Mouse (Mus musculus) G1E (cell line): ENCODE measurements around the gene Gm12216.
"Not testable (repeated sequence)": the region's sequence is repeated elsewhere in the genome, so short reads cannot be mapped to it uniquely, and the experiment has no call there.

Experiments used
- CTCF ChIP-seq: IDR thresholded peaks from 2 replicates; pipeline ENCODE4 v1.5.1; 2012; ENCODE audit warnings: low read depth, low read length, inconsistent platforms, mixed read lengths
- GATA1 ChIP-seq: IDR thresholded peaks from 2 replicates; pipeline ENCODE4 v1.6.1; 2012; ENCODE audit warnings: borderline replicate concordance, low read length, inconsistent platforms, mixed read lengths
- GATA2 ChIP-seq: IDR thresholded peaks from 2 replicates; pipeline ENCODE4 v1.6.1; 2012; ENCODE audit warnings: low read depth, low read length, inconsistent platforms, borderline replicate concordance
- POLR2AphosphoS5 ChIP-seq: IDR thresholded peaks from 2 replicates; pipeline ENCODE4 v1.6.1; 2012; ENCODE audit warnings: low read depth, low read length, inconsistent platforms; ENCODE audit not compliant: insufficient replicate concordance
- TAL1 ChIP-seq: conservative IDR thresholded peaks from 2 replicates; pipeline ENCODE4 v1.6.1; 2012; ENCODE audit warnings: low read depth, low read length, inconsistent platforms, mixed read lengths

- not testable (repeated sequence) for TF ChIP-seq CTCF, TAL1, GATA1, POLR2AphosphoS5, GATA2
Measured at GRCm38 (mm10) chr11:53858761-53859580, at the start of gene Gm12216.
